Mouse (Mus musculus): Measurements from ENCODE around the gene Unc93b1. TPM values are rescaled to one million over a fixed set of nuclear protein-coding genes. Genes with fewer than 3 reads are reported as not detected.

Gene Unc93b1
- total and polyA plus RNA-seq, 2 experiments from 2014 or later, result 16.3 to 19.9 TPM

DNA sequence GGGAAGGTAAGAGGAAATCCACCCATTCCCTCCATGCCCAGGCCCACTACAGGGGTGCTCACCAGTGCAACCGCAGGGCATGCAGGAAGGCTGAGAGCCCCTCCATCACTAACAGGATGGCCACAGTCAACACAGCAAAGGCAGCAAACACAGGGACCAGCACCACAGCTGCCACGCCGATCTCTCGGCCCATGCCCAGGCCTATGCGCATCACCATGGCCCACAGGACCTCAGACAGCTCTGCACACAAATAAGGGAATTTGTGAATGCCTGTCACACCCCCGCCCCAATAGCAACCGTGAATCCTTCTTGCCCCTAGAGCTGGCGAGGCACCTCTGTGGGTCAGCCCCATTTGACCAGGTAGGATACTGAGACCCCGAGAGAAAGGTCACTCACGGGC, 38.8 kb upstream of the Unc93b1 start:
- Histone ChIP-seq H3K27me3 (ENCODE audit: insufficient read depth, low read length) (no peaks in the 10 kb centered on the region), H3K9ac (replicated peaks; ENCODE audit: low read length) (no peak overlapping the region), H3K36me3 (ENCODE audit: insufficient read depth, low read length) (peaks cover 26% of the 10 kb centered on the region), H3K4me3 (ENCODE audit: low read length) (no peak overlapping the region), H3K4me2 (ENCODE audit: low read depth, low read length) (no peak overlapping the region), H3K4me1 (ENCODE audit: insufficient read depth, low read length) (no peaks in the 10 kb centered on the region), H3K9me3 (ENCODE audit: low read length) (no peaks in the 10 kb centered on the region), H3K27ac (peak overlapping the region; percentile 69)
- ATAC-seq (no peak), DNase-seq (ENCODE audit: low spot score) (no peak)
- TF ChIP-seq CTCF (IDR thresholded peaks at IDR 0.05; ENCODE audit: low read depth), result no peak
- WGBS, result 93% methylated on average over 10 of the region's 10 CpGs

DNA sequence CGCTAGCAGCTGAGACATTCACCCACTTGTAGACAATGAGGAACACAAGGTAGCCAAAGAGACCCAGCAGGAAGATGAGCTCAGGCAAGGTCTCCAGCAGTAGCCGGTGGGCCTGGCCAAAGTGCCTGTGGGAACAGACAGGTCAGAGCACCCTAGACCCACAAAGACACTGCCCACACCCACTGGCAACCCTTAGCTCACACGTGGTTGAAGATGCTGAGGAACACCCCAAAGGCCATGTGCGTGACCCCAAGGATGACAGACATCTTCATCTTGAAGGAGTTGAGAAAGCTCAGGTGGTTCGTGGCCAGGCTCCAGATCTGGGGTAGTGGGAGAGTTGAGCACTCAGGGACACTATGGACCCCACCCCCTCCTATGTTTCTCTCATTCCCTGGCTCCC, 37.4 kb upstream of the Unc93b1 start:
- Histone ChIP-seq H3K4me1 (ENCODE audit: insufficient read depth, low read length) (no peaks in the 10 kb centered on the region), H3K27ac (no peak overlapping the region), H3K9me3 (ENCODE audit: low read length) (no peaks in the 10 kb centered on the region), H3K4me2 (ENCODE audit: low read depth, low read length) (no peak overlapping the region), H3K27me3 (ENCODE audit: insufficient read depth, low read length) (no peaks in the 10 kb centered on the region), H3K4me3 (ENCODE audit: low read length) (no peak overlapping the region), H3K36me3 (ENCODE audit: insufficient read depth, low read length) (peaks cover 15% of the 10 kb centered on the region), H3K9ac (replicated peaks; ENCODE audit: low read length) (no peak overlapping the region)
- WGBS, result 95% methylated on average over 5 of the region's 5 CpGs
- DNase-seq (ENCODE audit: low spot score) (no peak), ATAC-seq (no peak)
- TF ChIP-seq CTCF (IDR thresholded peaks at IDR 0.05; ENCODE audit: low read depth), result no peak

DNA sequence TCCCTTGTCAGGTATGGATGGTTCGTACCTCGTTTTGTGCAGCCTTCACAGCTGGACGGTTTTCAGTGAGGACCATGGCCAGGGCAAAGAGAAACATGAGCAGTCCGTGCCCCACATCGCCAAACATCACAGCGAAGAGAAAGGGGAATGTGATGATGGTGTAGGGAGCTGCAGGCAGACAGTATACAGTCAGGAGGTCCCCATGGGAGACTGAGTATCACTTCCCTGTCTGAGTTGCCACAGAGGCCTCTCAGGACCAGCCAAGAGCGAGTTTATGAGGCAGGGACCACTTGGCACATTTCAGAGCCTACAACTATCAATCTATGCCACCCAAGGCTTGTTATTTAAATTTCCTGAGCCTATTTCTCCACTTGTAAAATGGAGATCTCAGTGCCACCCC, 36.0 kb upstream of the Unc93b1 start:
- no peak for ATAC-seq
- 82% methylated on average over 7 of the region's 7 CpGs for WGBS
- H3K27me3 ChIP-seq (ENCODE audit: insufficient read depth, low read length), result no peaks in the 10 kb centered on the region
- H3K4me1 ChIP-seq (ENCODE audit: insufficient read depth, low read length), result no peaks in the 10 kb centered on the region
- no peaks in the 10 kb centered on the region for H3K9me3 ChIP-seq (ENCODE audit: low read length)
- DNase-seq (ENCODE audit: low spot score), result no peak
- H3K4me3 ChIP-seq (ENCODE audit: low read length), result no peak overlapping the region
- no peak overlapping the region for H3K9ac ChIP-seq (replicated peaks; ENCODE audit: low read length)
- no peak overlapping the region for H3K4me2 ChIP-seq (ENCODE audit: low read depth, low read length)
- TF ChIP-seq CTCF (IDR thresholded peaks at IDR 0.05; ENCODE audit: low read depth), result no peak
- H3K36me3 ChIP-seq (ENCODE audit: insufficient read depth, low read length), result peaks cover under 1% of the 10 kb centered on the region
- H3K27ac ChIP-seq, result no peak overlapping the region

DNA sequence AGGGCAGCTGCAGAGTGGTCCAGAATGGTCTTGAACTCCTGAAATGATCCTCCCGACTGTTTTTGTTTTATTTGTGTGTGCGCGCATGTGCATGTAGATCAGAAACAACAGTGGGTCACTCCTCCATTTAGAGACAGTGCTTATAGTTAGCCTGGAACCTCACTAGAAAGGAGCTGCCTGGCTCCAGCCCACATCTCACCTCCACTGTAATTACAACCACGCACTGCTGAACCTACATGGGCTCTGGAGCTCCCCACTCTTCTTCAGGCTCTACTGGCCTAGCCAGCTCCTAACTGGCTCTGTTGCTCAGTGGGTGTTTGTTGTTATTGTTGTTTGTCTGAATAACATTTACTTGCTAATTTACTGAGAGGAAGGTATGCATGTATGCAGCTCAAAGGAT, 35.4 kb upstream of the Unc93b1 start:
- no peaks in the 10 kb centered on the region for H3K9me3 ChIP-seq (ENCODE audit: low read length)
- no peak overlapping the region for H3K4me2 ChIP-seq (ENCODE audit: low read depth, low read length)
- DNase-seq (ENCODE audit: low spot score), result no peak
- 94% methylated on average over 4 of the region's 4 CpGs for WGBS
- H3K27ac ChIP-seq, result no peak overlapping the region
- no peak overlapping the region for H3K9ac ChIP-seq (replicated peaks; ENCODE audit: low read length)
- ATAC-seq, result no peak
- H3K4me3 ChIP-seq (ENCODE audit: low read length), result no peak overlapping the region
- no peaks in the 10 kb centered on the region; the same call in 1 of the 2 replicates for H3K36me3 ChIP-seq (ENCODE audit: insufficient read depth, low read length)
- no peak for TF ChIP-seq CTCF (IDR thresholded peaks at IDR 0.05; ENCODE audit: low read depth)
- H3K27me3 ChIP-seq (ENCODE audit: insufficient read depth, low read length), result no peaks in the 10 kb centered on the region
- H3K4me1 ChIP-seq (ENCODE audit: insufficient read depth, low read length), result no peaks in the 10 kb centered on the region

DNA sequence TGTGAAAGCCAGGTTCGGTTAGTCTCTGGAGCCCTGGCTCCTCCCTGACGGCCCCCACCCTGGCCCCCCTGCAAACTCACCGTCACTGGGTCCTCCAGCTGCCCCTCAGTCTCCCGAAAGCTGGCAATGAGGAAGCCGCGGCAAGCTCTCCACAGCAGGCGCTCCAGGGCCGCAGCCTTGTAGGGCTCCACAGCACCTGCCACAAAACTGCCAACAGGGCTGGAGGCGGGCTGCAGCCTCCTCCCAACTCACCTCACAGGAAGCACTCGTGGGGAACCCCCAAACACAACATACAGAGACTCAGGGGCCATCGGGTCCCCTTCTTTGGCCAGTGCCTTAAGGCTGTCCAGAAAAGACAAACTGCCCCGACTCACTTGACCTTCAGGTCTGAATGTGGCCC, 32.0 kb upstream of the Unc93b1 start:
- TF ChIP-seq CTCF (IDR thresholded peaks at IDR 0.05; ENCODE audit: low read depth), result no peak
- no peak overlapping the region for H3K9ac ChIP-seq (replicated peaks; ENCODE audit: low read length)

DNA sequence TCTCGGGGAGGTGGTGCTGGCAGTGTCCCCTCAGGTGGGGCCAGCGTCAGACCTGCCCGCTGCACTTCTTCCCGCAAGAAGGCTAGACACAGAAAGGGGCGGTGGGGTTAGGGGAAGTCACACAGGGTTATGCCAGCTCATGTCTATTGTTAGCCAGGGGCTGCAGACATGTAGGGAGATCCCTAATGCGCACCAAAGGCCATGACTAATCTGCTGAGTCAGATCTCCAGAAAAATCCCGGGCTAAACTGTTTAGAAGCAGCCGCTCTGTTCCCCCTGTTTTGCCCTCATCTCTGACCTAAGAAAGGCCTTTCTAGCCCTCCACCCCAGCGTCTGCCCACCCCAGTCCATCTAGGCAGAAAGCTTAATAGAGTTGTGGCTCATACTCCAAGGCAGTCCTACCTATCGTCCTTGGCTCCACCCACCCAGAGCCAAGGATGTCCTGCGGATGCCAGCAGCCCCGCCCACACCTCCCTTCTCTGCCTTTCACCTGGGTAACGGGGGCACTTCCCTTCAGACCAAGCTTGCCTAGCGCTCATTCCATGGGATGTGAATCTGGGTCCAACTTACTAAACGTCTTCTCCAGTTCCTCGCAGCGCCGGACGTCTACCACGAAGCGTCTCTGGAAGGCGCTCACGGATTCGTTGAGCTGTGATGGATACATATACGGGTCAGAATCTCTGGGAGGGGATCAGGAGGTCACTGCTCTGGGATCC, 31.2 kb upstream of the Unc93b1 start:
- Histone ChIP-seq H3K27ac (no peak overlapping the region), H3K9me3 (ENCODE audit: low read length) (no peaks in the 10 kb centered on the region), H3K4me1 (ENCODE audit: insufficient read depth, low read length) (peaks cover 8% of the 10 kb centered on the region; the same call in 1 of the 2 replicates), H3K27me3 (ENCODE audit: insufficient read depth, low read length) (no peaks in the 10 kb centered on the region), H3K9ac (replicated peaks; ENCODE audit: low read length) (no peak overlapping the region), H3K4me2 (ENCODE audit: low read depth, low read length) (no peak overlapping the region), H3K36me3 (ENCODE audit: insufficient read depth, low read length) (peaks cover 7% of the 10 kb centered on the region; the same call in 1 of the 2 replicates), H3K4me3 (ENCODE audit: low read length) (no peak overlapping the region)
- DNase-seq (ENCODE audit: low spot score) (no peak), ATAC-seq (no peak)
- TF ChIP-seq CTCF (IDR thresholded peaks at IDR 0.05; ENCODE audit: low read depth), result no peak
- WGBS, result 69% methylated on average over 25 of the region's 25 CpGs

More for the DNA sequence above, 32.0 kb upstream of the Unc93b1 start:
- no peaks in the 10 kb centered on the region for H3K9me3 ChIP-seq (ENCODE audit: low read length)
- H3K27me3 ChIP-seq (ENCODE audit: insufficient read depth, low read length), result no peaks in the 10 kb centered on the region
- WGBS, result 80% methylated on average over 12 of the region's 12 CpGs
- H3K4me2 ChIP-seq (ENCODE audit: low read depth, low read length), result no peak overlapping the region
- peaks cover 8% of the 10 kb centered on the region; the same call in 1 of the 2 replicates for H3K4me1 ChIP-seq (ENCODE audit: insufficient read depth, low read length)
- ATAC-seq, result no peak
- no peaks in the 10 kb centered on the region for H3K36me3 ChIP-seq (ENCODE audit: insufficient read depth, low read length)
- H3K4me3 ChIP-seq (ENCODE audit: low read length), result no peak overlapping the region
- H3K27ac ChIP-seq, result no peak overlapping the region
- no peak for DNase-seq (ENCODE audit: low spot score)

DNA sequence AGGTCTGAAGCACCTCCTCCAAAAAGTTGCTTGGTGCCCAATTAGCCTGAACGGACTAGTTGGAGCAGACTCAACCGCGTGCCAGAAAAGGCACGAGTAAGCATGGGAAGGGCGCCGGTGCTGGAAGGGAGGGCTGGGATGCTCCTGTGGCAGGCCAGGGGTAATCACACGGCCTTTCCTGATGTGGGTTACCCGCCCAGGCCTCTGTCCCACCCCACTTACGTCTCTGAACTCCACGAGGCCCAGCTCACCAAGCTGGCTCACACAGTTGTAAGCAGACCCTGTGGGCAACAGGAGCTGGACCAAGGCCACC, 30.7 kb upstream of the Unc93b1 start:
- Histone ChIP-seq H3K9me3 (ENCODE audit: low read length) (no peaks in the 10 kb centered on the region), H3K27ac (no peak overlapping the region), H3K4me1 (ENCODE audit: insufficient read depth, low read length) (peaks cover 8% of the 10 kb centered on the region; the same call in 1 of the 2 replicates), H3K36me3 (ENCODE audit: insufficient read depth, low read length) (peaks cover 12% of the 10 kb centered on the region; the same call in 1 of the 2 replicates), H3K4me3 (ENCODE audit: low read length) (no peak overlapping the region), H3K4me2 (ENCODE audit: low read depth, low read length) (no peak overlapping the region), H3K27me3 (ENCODE audit: insufficient read depth, low read length) (no peaks in the 10 kb centered on the region), H3K9ac (replicated peaks; ENCODE audit: low read length) (no peak overlapping the region)
- WGBS, result 65% methylated on average over 10 of the region's 10 CpGs
- no peak for TF ChIP-seq CTCF (IDR thresholded peaks at IDR 0.05; ENCODE audit: low read depth)
- DNase-seq (ENCODE audit: low spot score), result no peak
- no peak for ATAC-seq

Measured in hindbrain, postnatal 0 days (tissue).